ENCODE assay signal across 8 mouse cellular contexts in genomic region chr4:133038521-133039115, GRCm38 (mm10). TPM values are rescaled to one million over a fixed set of nuclear protein-coding genes. Genes with fewer than 3 reads are reported as not detected.
DNase-seq lines count a peak whose midpoint lies in the region; ATAC-seq and TF ChIP-seq lines count a peak whose summit lies in the region.

No protein-coding gene starts in this region.

- intact Hi-C loops in left cerebral cortex, postnatal 4 days (cut with DNase I): no loop called here

- peak; percentile 45 for ATAC-seq in forebrain, embryonic 14.5 days
- 0 out of 2 replicates have a peak, but pooled peaks have one; percentile 7 for ATAC-seq in hindbrain, embryonic 15.5 days (ENCODE audit: low FRiP score, low read depth)
- ATAC-seq in liver, embryonic 14.5 days (ENCODE audit: insufficient read depth): peak; percentile 40; the same call in 1 of the 2 replicates
- peak; percentile 12; the same call in 1 of the 2 replicates for ATAC-seq in neural tube, embryonic 13.5 days (ENCODE audit: low read depth)

- TF ChIP-seq CTCF in liver, embryonic 14.5 days (IDR thresholded peaks at IDR 0.05; ENCODE audit: low read depth): no peak

- H3K36me3 ChIP-seq in forebrain, embryonic 14.5 days (ENCODE audit: control insufficient read depth, insufficient read depth, low read length): 0 out of 2 replicates have a peak, but pooled peaks cover 6% of the 10 kb centered on the region
- no peaks in the 10 kb centered on the region for H3K36me3 ChIP-seq in hindbrain, embryonic 15.5 days
- no peaks in the 10 kb centered on the region for H3K36me3 ChIP-seq in liver, embryonic 14.5 days (replicated peaks; ENCODE audit: control insufficient read depth, insufficient read depth, low read depth)
- no peaks in the 10 kb centered on the region for H3K36me3 ChIP-seq in neural tube, embryonic 13.5 days

- H3K9ac ChIP-seq in forebrain, embryonic 14.5 days (ENCODE audit: low read length): peak overlapping the region; percentile 73
- peak overlapping the region; percentile 64 for H3K9ac ChIP-seq in hindbrain, embryonic 15.5 days
- H3K9ac ChIP-seq in liver, embryonic 14.5 days (replicated peaks): no peak overlapping the region
- peak overlapping the region; percentile 82 for H3K9ac ChIP-seq in neural tube, embryonic 13.5 days

- H3K27ac ChIP-seq in forebrain, embryonic 14.5 days (ENCODE audit: low read depth, low read length): peak overlapping the region; percentile 48; the same call in 1 of the 2 replicates
- peak overlapping the region; percentile 71 for H3K27ac ChIP-seq in hindbrain, embryonic 15.5 days (replicated peaks)
- no peak overlapping the region for H3K27ac ChIP-seq in liver, embryonic 14.5 days
- peak overlapping the region; percentile 70 for H3K27ac ChIP-seq in neural tube, embryonic 13.5 days (replicated peaks)

- no peak for TF ChIP-seq EP300 in liver, embryonic 14.5 days (IDR thresholded peaks at IDR 0.05; ENCODE audit: low read depth)

- no peaks in the 10 kb centered on the region for H3K9me3 ChIP-seq in forebrain, embryonic 14.5 days (replicated peaks; ENCODE audit: control insufficient read depth, low read length)
- no peaks in the 10 kb centered on the region for H3K9me3 ChIP-seq in hindbrain, embryonic 15.5 days
- H3K9me3 ChIP-seq in liver, embryonic 14.5 days (ENCODE audit: control insufficient read depth, low read length): no peaks in the 10 kb centered on the region
- H3K9me3 ChIP-seq in neural tube, embryonic 13.5 days: no peaks in the 10 kb centered on the region

- 0 out of 2 replicates have a peak, but pooled peaks cover 19% of the 10 kb centered on the region for H3K27me3 ChIP-seq in forebrain, embryonic 14.5 days (replicated peaks; ENCODE audit: control insufficient read depth, insufficient read depth, low read length)
- no peaks in the 10 kb centered on the region for H3K27me3 ChIP-seq in hindbrain, embryonic 15.5 days
- H3K27me3 ChIP-seq in liver, embryonic 14.5 days (ENCODE audit: control insufficient read depth, insufficient read depth, low read length): peaks cover 52% of the 10 kb centered on the region
- H3K27me3 ChIP-seq in neural tube, embryonic 13.5 days: peaks cover 30% of the 10 kb centered on the region

- peaks cover 46% of the 10 kb centered on the region for H3K4me1 ChIP-seq in forebrain, embryonic 14.5 days (ENCODE audit: control insufficient read depth, insufficient read depth, low read length)
- H3K4me1 ChIP-seq in hindbrain, embryonic 15.5 days (replicated peaks): peaks cover 69% of the 10 kb centered on the region
- H3K4me1 ChIP-seq in liver, embryonic 14.5 days (replicated peaks; ENCODE audit: control insufficient read depth in 2 of 2, insufficient read depth in 2 of 2, low read length in 1 of 2): peaks cover 6 to 14% of the 10 kb centered on the region in 2 experiments; a peak in 3 of 4 replicates
- peaks cover 77% of the 10 kb centered on the region for H3K4me1 ChIP-seq in neural tube, embryonic 13.5 days (replicated peaks)

- peak overlapping the region; percentile 49 for H3K4me3 ChIP-seq in forebrain, embryonic 14.5 days (ENCODE audit: low read depth, low read length)
- H3K4me3 ChIP-seq in hindbrain, embryonic 15.5 days: peak overlapping the region; percentile 52
- peak overlapping the region; percentile 25 to 52 for H3K4me3 ChIP-seq in liver, embryonic 14.5 days (ENCODE audit: insufficient read depth in 1 of 2, low read depth in 2 of 2, low read length in 2 of 2)
- peak overlapping the region; percentile 53 for H3K4me3 ChIP-seq in neural tube, embryonic 13.5 days

- peak; percentile 29 to 37 for DNase-seq in B cell, adult 2 months
- peak; percentile 88 for DNase-seq in Muller cell, postnatal 12 days (ENCODE audit: inconsistent ontology term)
- DNase-seq in forebrain, embryonic 14.5 days (ENCODE audit: low spot score): peak; percentile 71
- DNase-seq in liver, embryonic 14.5 days (ENCODE audit: low read depth in 3 of 3, low spot score in 3 of 3): no peak
- DNase-seq in left cerebral cortex, postnatal 4 days: no peak
- DNase-seq in MN1 (ENCODE audit: low spot score): no peak

- H3K4me2 ChIP-seq in forebrain, embryonic 14.5 days (ENCODE audit: low read length): peak overlapping the region; percentile 100
- peak overlapping the region; percentile 99 for H3K4me2 ChIP-seq in hindbrain, embryonic 15.5 days
- peak overlapping the region; percentile 59 for H3K4me2 ChIP-seq in liver, embryonic 14.5 days (ENCODE audit: low read depth)
- peak overlapping the region; percentile 100 for H3K4me2 ChIP-seq in neural tube, embryonic 13.5 days

- whole genome bisulfite sequencing in forebrain, embryonic 14.5 days: under 1% methylated on average over 49 of the region's 76 CpGs
- WGBS in hindbrain, embryonic 15.5 days: under 1% methylated on average over 75 of the region's 76 CpGs
- 1% methylated on average over 54 of the region's 76 CpGs for WGBS in liver, embryonic 14.5 days (ENCODE audit: insufficient replicate concordance)
- WGBS in neural tube, embryonic 13.5 days: under 1% methylated on average over 67 of the region's 76 CpGs

RNA-seq across cellular contexts. Expression of gene Ahdc1, which starts 27.6 kb away (rescaled TPM):
- 8.6 and 12.2 TPM in 2 replicates for polyA plus RNA-seq in forebrain, embryonic 14.5 days (2014; fragmentation: Nextera tagmentation; extraction: Ambion mirVana)
- 11.8 and 13.9 TPM in 2 replicates for polyA plus RNA-seq in hindbrain, embryonic 15.5 days (2015; fragmentation: Nextera tagmentation; extraction: Ambion mirVana)
- polyA plus RNA-seq in liver, embryonic 14.5 days (2012; rRNA removed): 1.3 and 1.7 TPM in 2 replicates
- polyA plus RNA-seq in liver, embryonic 14.5 days (2014; fragmentation: Nextera tagmentation; extraction: Ambion mirVana): 0.53 and 0.75 TPM in 2 replicates
- 9.4 and 9.9 TPM in 2 replicates for polyA plus RNA-seq in neural tube, embryonic 13.5 days (2015; fragmentation: Nextera tagmentation; extraction: Ambion mirVana)
- total RNA-seq in left cerebral cortex, postnatal 4 days (2021): 100 to 1,000 TPM in 1 of 2 experiments, 10 to 100 TPM in 1; 94.1 to 102 TPM

Comparison
In these comparisons a context has a peak if more than half of its experiments do, and no peak if none do; other contexts are left out.
1. DNase-seq: peak in B cell, adult 2 months (2 of 2), Muller cell, postnatal 12 days (single experiment) and forebrain, embryonic 14.5 days (single experiment); none in liver, embryonic 14.5 days (0 of 3), left cerebral cortex, postnatal 4 days (single experiment) and MN1 (single experiment).
2. Peak in every context shown above with its lines, with median percentiles within 50 percentile points of each other: ATAC-seq, H3K4me2 ChIP-seq and H3K4me3 ChIP-seq.